Mouse (Mus musculus) liver, embryonic 14.5 days (tissue): ENCODE data around the gene Hormad2. TPM values are rescaled to one million over a fixed set of nuclear protein-coding genes. Genes with fewer than 3 reads are reported as not detected.
A peak's percentile ranks its signal among the peaks of the same experiment; 100 is the strongest.

ENCODE experiments used
- ATAC-seq: fragments of 200-750 bp; cut with Nextera tagmentation; 2 replicates; pipeline ENCODE4 v1.8.0; 2017; ENCODE audit warnings: moderate number of reproducible peaks, mild to moderate bottlenecking, moderate library complexity; ENCODE audit not compliant: insufficient read depth
- DNase-seq, 3 experiments: peaks; one replicate each; pipeline ENCODE4 v3.0.0-alpha.2; 2012 to 2013; ENCODE audit warnings: low read depth in 3 of 3, low spot score in 3 of 3
- H3K27ac ChIP-seq: fragments of 300-500 bp; sonication (generic); 2 replicates; pipeline ENCODE4 v1.5.1; 2014; ENCODE audit warnings: moderate library complexity, mild to moderate bottlenecking, control low read depth, inconsistent platforms
- H3K27me3 ChIP-seq: fragments of 300-500 bp; sonication (generic); 2 replicates; pipeline ENCODE4 v1.6.1; 2014; ENCODE audit warnings: mild to moderate bottlenecking, low read length, moderate library complexity; ENCODE audit not compliant: control insufficient read depth, insufficient read depth
- H3K36me3 ChIP-seq: fragments of 300-500 bp; sonication (generic); replicated peaks from 2 replicates; pipeline ENCODE4 v1.6.1; 2014; ENCODE audit warnings: low read depth; ENCODE audit not compliant: control insufficient read depth, insufficient read depth
- H3K4me1 ChIP-seq, 2 experiments: fragments of 200-500 bp in 1 of 2; fragments of 300-500 bp in 1 of 2; sonication (generic) in 1 of 2; replicated peaks; 2 replicates each; pipeline ENCODE4 v1.6.1; 2012 to 2014; ENCODE audit warnings: antibody characterized with exemption in 1 of 2, inconsistent platforms in 1 of 2, low read length in 1 of 2; ENCODE audit not compliant: control insufficient read depth in 2 of 2, insufficient read depth in 2 of 2
- H3K4me2 ChIP-seq: fragments of 300-500 bp; sonication (generic); 2 replicates; pipeline ENCODE4 v1.6.1; 2014; ENCODE audit warnings: low read depth, mild to moderate bottlenecking, control low read depth, moderate library complexity
- H3K4me3 ChIP-seq, 2 experiments: fragments of 200-500 bp in 1 of 2; fragments of 300-500 bp in 1 of 2; sonication (generic) in 1 of 2; 2 replicates each; pipeline ENCODE4 v1.5.1; 2012 to 2014; ENCODE audit warnings: low read depth in 2 of 2, low read length in 2 of 2, mild to moderate bottlenecking in 2 of 2, control low read depth in 1 of 2, inconsistent platforms in 1 of 2, moderate library complexity in 1 of 2; ENCODE audit not compliant: insufficient read depth in 1 of 2
- H3K9ac ChIP-seq: fragments of 300-500 bp; sonication (generic); replicated peaks from 2 replicates; pipeline ENCODE4 v1.6.1; 2014; ENCODE audit warnings: mild to moderate bottlenecking, control low read depth, moderate library complexity
- H3K9me3 ChIP-seq: fragments of 300-500 bp; sonication (generic); 2 replicates; pipeline ENCODE4 v1.6.1; 2016; ENCODE audit warnings: low read length, mixed read lengths; ENCODE audit not compliant: control insufficient read depth
- CTCF ChIP-seq: IDR thresholded peaks from 2 replicates; pipeline ENCODE4 v1.5.1; 2016; ENCODE audit warnings: antibody characterized with exemption, low read depth, control low read depth
- EP300 ChIP-seq: IDR thresholded peaks from 2 replicates; pipeline ENCODE4 v1.6.1; 2016; ENCODE audit warnings: antibody characterized with exemption, low read depth
- WGBS: fragments of 180-500 bp; shearing (Covaris S2); extraction: QIAGEN DNeasy Blood & Tissue Kit; methylation state at CpG from one replicate; pipeline ENCODE4 v1.1.7; 2014; ENCODE audit not compliant: insufficient replicate concordance; 5-methylcytosine and 5-hydroxymethylcytosine counted together
- polyA plus RNA-seq, 2 experiments: library from polyadenylated mRNA; depleted of rRNA in 1 of 2; stranded (reverse) in 1 of 2; unstranded in 1 of 2; fragments of >200 nt; fragmentation: Nextera tagmentation in 1 of 2; extraction: Ambion mirVana in 1 of 2; gene quantifications; 2 replicates each; pipeline versions ENCODE4 v1.2.1 to v1.2.3; 2012 to 2014

Hormad2 gene
- polyA plus RNA-seq, 2 experiments = 0.32 to 0.33 TPM

GRCm38 (mm10) chr11:4437318-4437717 lies 3.6 kb downstream of the Hormad2 start:
- Histone ChIP-seq H3K27me3 (no peaks in the 10 kb centered on the region), H3K4me1 (no peaks in the 10 kb centered on the region), H3K9ac (no peak overlapping the region), H3K9me3 (no peaks in the 10 kb centered on the region), H3K4me3 (no peak overlapping the region), H3K27ac (no peak overlapping the region), H3K4me2 (no peak overlapping the region), H3K36me3 (no peaks in the 10 kb centered on the region)
- 72% methylated on average over 1 of the region's 1 CpGs for WGBS
- TF ChIP-seq CTCF (no peak), EP300 (no peak)
- no peak for ATAC-seq
- DNase-seq = no peak

- no peak overlapping the region for H3K27ac ChIP-seq
- H3K9ac ChIP-seq = no peak overlapping the region
- H3K27me3 ChIP-seq = no peaks in the 10 kb centered on the region
- H3K36me3 ChIP-seq = no peaks in the 10 kb centered on the region
- WGBS = 69% methylated on average over 3 of the region's 3 CpGs
- H3K4me3 ChIP-seq = no peak overlapping the region
- H3K4me1 ChIP-seq = no peaks in the 10 kb centered on the region
- ATAC-seq = no peak
- H3K9me3 ChIP-seq = no peaks in the 10 kb centered on the region
- H3K4me2 ChIP-seq = no peak overlapping the region
- no peak for TF ChIP-seq EP300
- peak; percentile 21; the same call in 1 of the 2 replicates for TF ChIP-seq CTCF
- DNase-seq = peak in 1 of 3 experiments; percentile 7
Measured at GRCm38 (mm10) chr11:4436631-4437030, 4.3 kb downstream of the Hormad2 start.

GRCm38 (mm10) chr11:4434461-4434860 lies 6.4 kb downstream of the Hormad2 start:
- H3K36me3 ChIP-seq = no peaks in the 10 kb centered on the region
- DNase-seq = no peak
- no peak overlapping the region for H3K9ac ChIP-seq
- H3K27me3 ChIP-seq = no peaks in the 10 kb centered on the region
- no peak overlapping the region for H3K4me3 ChIP-seq
- no peak overlapping the region for H3K4me2 ChIP-seq
- 55% methylated on average over 4 of the region's 4 CpGs for WGBS
- H3K27ac ChIP-seq = no peak overlapping the region
- TF ChIP-seq EP300 (no peak), CTCF (no peak)
- H3K9me3 ChIP-seq = no peaks in the 10 kb centered on the region
- no peaks in the 10 kb centered on the region for H3K4me1 ChIP-seq
- ATAC-seq = no peak

- no peaks in the 10 kb centered on the region for H3K36me3 ChIP-seq
- no peaks in the 10 kb centered on the region for H3K27me3 ChIP-seq
- no peaks in the 10 kb centered on the region for H3K9me3 ChIP-seq
- WGBS = 13% methylated on average over 8 of the region's 8 CpGs
- no peak for ATAC-seq
- H3K27ac ChIP-seq = no peak overlapping the region
- no peak overlapping the region for H3K4me2 ChIP-seq
- no peak overlapping the region for H3K4me3 ChIP-seq
- TF ChIP-seq EP300 (no peak), CTCF (no peak)
- peaks cover 0 to 6% of the 10 kb centered on the region in 2 experiments; a peak in 2 of 4 replicates for H3K4me1 ChIP-seq
- no peak overlapping the region for H3K9ac ChIP-seq
- no peak for DNase-seq
Measured at GRCm38 (mm10) chr11:4423818-4424217, 17.1 kb downstream of the Hormad2 start.

GRCm38 (mm10) chr11:4422494-4423425 lies 18.1 kb downstream of the Hormad2 start:
- Histone ChIP-seq H3K27me3 (no peaks in the 10 kb centered on the region), H3K9me3 (no peaks in the 10 kb centered on the region), H3K4me2 (no peak overlapping the region), H3K36me3 (no peaks in the 10 kb centered on the region), H3K4me1 (peaks cover 0 to 6% of the 10 kb centered on the region in 2 experiments; a peak in 2 of 4 replicates), H3K9ac (no peak overlapping the region), H3K4me3 (no peak overlapping the region), H3K27ac (no peak overlapping the region)
- ATAC-seq = no peak
- no peak for DNase-seq
- 54% methylated on average over 16 of the region's 16 CpGs for WGBS
- TF ChIP-seq EP300 = no peak
- TF ChIP-seq CTCF = no peak
